Mouse (Mus musculus) E14TG2a.4 (cell line): ENCODE measurements at regions not wholly inside any gene's neighbourhood (a gene's known extent, or its start where the extent isn't known, plus 50 kb on each side); places are given as distances from the start of the nearest gene placed in this dataset.

Source experiments
- CTCF ChIP-seq: conservative IDR thresholded peaks from 2 replicates; pipeline ENCODE4 v1.5.1; 2014; ENCODE audit warnings: low read length
- POU5F1 ChIP-seq: IDR thresholded peaks from 2 replicates; pipeline ENCODE4 v1.6.1; 2014; ENCODE audit warnings: low read length, borderline replicate concordance

- TF ChIP-seq CTCF, result peak; percentile 92
- TF ChIP-seq POU5F1, result no peak
Measured at GRCm38 (mm10) chr4:31851006-31851405, 112.9 kb upstream of the Map3k7 start.
